Mouse (Mus musculus) kidney, adult 2 months (tissue): ENCODE data around the gene 5730522E02Rik.

Source experiments
- CTCF ChIP-seq: fragments of 200-500 bp; conservative IDR thresholded peaks from 2 replicates; pipeline ENCODE4 v1.5.1; 2011; ENCODE audit warnings: low read depth, mild to moderate bottlenecking, control low read depth, low read length, moderate library complexity, mixed read lengths; ENCODE audit not compliant: insufficient read depth, insufficient read length
- POLR2A ChIP-seq: fragments of 200-500 bp; IDR thresholded peaks from one replicate; pipeline ENCODE4 v1.6.1; 2011; ENCODE audit warnings: low read depth, low read length, control low read depth

- TF ChIP-seq CTCF (no peak), POLR2A (no peak)
These were observed 512.9 kb downstream of the 5730522E02Rik start for GRCm38 (mm10) chr11:25697508-25698193.
